ENCODE assay signal across 9 mouse cellular contexts in genomic region chr9:121452342-121452942, GRCm38 (mm10). TPM values are rescaled to one million over a fixed set of nuclear protein-coding genes. Genes with fewer than 3 reads are reported as not detected.
DNase-seq lines count a peak whose midpoint lies in the region; ATAC-seq and TF ChIP-seq lines count a peak whose summit lies in the region.
"Not testable (repeated sequence)": the region's sequence is repeated elsewhere in the genome, so short reads cannot be mapped to it uniquely, and the experiment has no call there.
"Had no signal": no experiment of that assay in that cellular context is flagged by ENCODE, and none has a peak within 500 bp of the region (broad histone marks: within the 10 kb centered on the region; RNA-seq: fewer than 3 reads in every experiment).

No protein-coding gene starts in this region.

- H3K4me1 ChIP-seq in forebrain, embryonic 13.5 days, result not testable (repeated sequence)
- H3K4me1 ChIP-seq in heart, embryonic 12.5 days (replicated peaks), result peaks cover 17% of the 10 kb centered on the region
- H3K4me1 ChIP-seq in liver, embryonic 14.5 days (replicated peaks; ENCODE audit: control insufficient read depth in 2 of 2, insufficient read depth in 2 of 2, low read length in 1 of 2), result peaks cover 10 to 28% of the 10 kb centered on the region in 2 experiments

- not testable (repeated sequence) for H3K4me2 ChIP-seq in forebrain, embryonic 13.5 days
- peak overlapping the region; percentile 20; the same call in 1 of the 2 replicates for H3K4me2 ChIP-seq in heart, embryonic 12.5 days
- peak overlapping the region; percentile 60 for H3K4me2 ChIP-seq in liver, embryonic 14.5 days (ENCODE audit: low read depth)

- peak overlapping the region; percentile 19; the same call in 1 of the 2 replicates for H3K27ac ChIP-seq in forebrain, embryonic 13.5 days
- H3K27ac ChIP-seq in heart, embryonic 12.5 days (ENCODE audit: poor library complexity, severe bottlenecking), result peak overlapping the region; percentile 65
- H3K27ac ChIP-seq in liver, embryonic 14.5 days, result peak overlapping the region; percentile 77

- not testable (repeated sequence) for H3K27me3 ChIP-seq in forebrain, embryonic 13.5 days; heart, embryonic 12.5 days (replicated peaks); liver, embryonic 14.5 days (ENCODE audit: control insufficient read depth, insufficient read depth, low read length)

- not testable (repeated sequence) for H3K4me3 ChIP-seq in forebrain, embryonic 13.5 days; heart, embryonic 12.5 days
- H3K4me3 ChIP-seq in liver, embryonic 14.5 days (ENCODE audit: insufficient read depth in 1 of 2, low read depth in 2 of 2, low read length in 2 of 2), result peak overlapping the region; percentile 18 to 32; a peak in 3 of 4 replicates

- DNase-seq in CD4-positive helper T cell, adult 2 months (ENCODE audit: low read depth, low spot score), result peak; percentile 17
- DNase-seq in c-Kit-negative CD71-positive TER-119-positive erythroid progenitor cells, embryonic 14.5 days (ENCODE audit: low read depth, low spot score), result peak; percentile 44
- DNase-seq in layer of hippocampus, adult 9-11 months, result peak; percentile 40
- peak in 2 of 3 experiments; percentile 30 to 51 for DNase-seq in liver, embryonic 14.5 days (ENCODE audit: low read depth in 3 of 3, low spot score in 3 of 3)
- DNase-seq in naive thymus-derived CD4-positive, alpha-beta T cell, adult 2 months (ENCODE audit: low read depth), result peak; percentile 46
- DNase-seq in telencephalon, adult 2 months (ENCODE audit: low read depth, low spot score), result peak; percentile 83

- not testable (repeated sequence) for H3K9ac ChIP-seq in forebrain, embryonic 13.5 days
- peak overlapping the region; percentile 10; the same call in 1 of the 2 replicates for H3K9ac ChIP-seq in heart, embryonic 12.5 days
- peak overlapping the region; percentile 27 for H3K9ac ChIP-seq in liver, embryonic 14.5 days (replicated peaks)

- peaks cover 98% of the 10 kb centered on the region for H3K36me3 ChIP-seq in forebrain, embryonic 13.5 days (ENCODE audit: poor library complexity, severe bottlenecking)
- H3K36me3 ChIP-seq in heart, embryonic 12.5 days, result peaks cover 78% of the 10 kb centered on the region
- H3K36me3 ChIP-seq in liver, embryonic 14.5 days (replicated peaks; ENCODE audit: control insufficient read depth, insufficient read depth, low read depth), result not testable (repeated sequence)

- 42% methylated on average over 9 of the region's 9 CpGs for WGBS in forebrain, embryonic 13.5 days
- WGBS in heart, embryonic 12.5 days, result 32% methylated on average over 9 of the region's 9 CpGs
- 12% methylated on average over 9 of the region's 9 CpGs for WGBS in liver, embryonic 14.5 days (ENCODE audit: insufficient replicate concordance)

- not testable (repeated sequence) for H3K9me3 ChIP-seq in forebrain, embryonic 13.5 days (replicated peaks); heart, embryonic 12.5 days (replicated peaks); liver, embryonic 14.5 days (ENCODE audit: control insufficient read depth, low read length)

- TF ChIP-seq EP300 in liver, embryonic 14.5 days (IDR thresholded peaks at IDR 0.05; ENCODE audit: low read depth), result peak; percentile 42

- TF ChIP-seq CTCF in liver, embryonic 14.5 days (IDR thresholded peaks at IDR 0.05; ENCODE audit: low read depth), result not testable (repeated sequence)

- not testable (repeated sequence) for ATAC-seq in forebrain, embryonic 13.5 days; heart, embryonic 12.5 days (ENCODE audit: insufficient number of reproducible peaks, low FRiP score)
- peak; percentile 88 for ATAC-seq in liver, embryonic 14.5 days (ENCODE audit: insufficient read depth)

RNA-seq across cellular contexts. Expression of gene Cck, which starts 43.1 kb away (rescaled TPM):
- polyA plus RNA-seq in forebrain, embryonic 13.5 days (2015; fragmentation: Nextera tagmentation; extraction: Ambion mirVana), result 11.0 and 40.0 TPM in 2 replicates
- polyA plus RNA-seq in heart, embryonic 12.5 days (2016; fragmentation: Nextera tagmentation; extraction: Ambion mirVana), result 0.58 and 1.1 TPM in 2 replicates
- 0.12 and 0.25 TPM in 2 replicates for polyA plus RNA-seq in liver, embryonic 14.5 days (2012; rRNA removed)
- not detected in 2 replicates for polyA plus RNA-seq in liver, embryonic 14.5 days (2014; fragmentation: Nextera tagmentation; extraction: Ambion mirVana)
- polyA plus RNA-seq: liver, adult 2 months had no signal

Comparison
In these comparisons a context has a peak if more than half of its experiments do, and no peak if none do; other contexts are left out.
1. DNase-seq: peak in every context shown above with its lines; median percentile 83 in telencephalon, adult 2 months; 46 in naive thymus-derived CD4-positive, alpha-beta T cell, adult 2 months; 44 in c-Kit-negative CD71-positive TER-119-positive erythroid progenitor cells, embryonic 14.5 days; 40 in liver, embryonic 14.5 days; 40 in layer of hippocampus, adult 9-11 months; 17 in CD4-positive helper T cell, adult 2 months.
2. H3K27ac ChIP-seq: peak in every context shown above with its lines; median percentile 77 in liver, embryonic 14.5 days; 65 in heart, embryonic 12.5 days; 19 in forebrain, embryonic 13.5 days.